Mouse (Mus musculus) left cerebral cortex, postnatal 25 days (tissue): ENCODE data around the gene Apbb2. TPM values are rescaled to one million over a fixed set of nuclear protein-coding genes. Genes with fewer than 3 reads are reported as not detected.

Experiments used
- DNase-seq, 2 experiments: peaks; one replicate each; pipeline ENCODE4 v3.0.0; 2022; ENCODE audit warnings: low spot score in 2 of 2, mixed read lengths in 1 of 2
- intact Hi-C: fragments of 180-260 bp; cut with DNase I; formaldehyde crosslinking; loops from one replicate; pipeline ENCODE4 v1.15.1; 2025
- total RNA-seq, 2 experiments: library from RNA; stranded (reverse); gene quantifications; 2 replicates each; pipeline ENCODE4 v1.2.3; 2021

Apbb2 gene
- total RNA-seq, 2 experiments from 2014 or later: 60.5 to 66.8 TPM

- DNase-seq: no peak
- intact Hi-C loops: no loop called here
These were observed 90.0 kb downstream of the Apbb2 start for GRCm38 (mm10) chr5:66528567-66528966.

- intact Hi-C loops: no loop called here
- DNase-seq: no peak
These were observed 91.5 kb downstream of the Apbb2 start for GRCm38 (mm10) chr5:66527090-66527489.

DNA sequence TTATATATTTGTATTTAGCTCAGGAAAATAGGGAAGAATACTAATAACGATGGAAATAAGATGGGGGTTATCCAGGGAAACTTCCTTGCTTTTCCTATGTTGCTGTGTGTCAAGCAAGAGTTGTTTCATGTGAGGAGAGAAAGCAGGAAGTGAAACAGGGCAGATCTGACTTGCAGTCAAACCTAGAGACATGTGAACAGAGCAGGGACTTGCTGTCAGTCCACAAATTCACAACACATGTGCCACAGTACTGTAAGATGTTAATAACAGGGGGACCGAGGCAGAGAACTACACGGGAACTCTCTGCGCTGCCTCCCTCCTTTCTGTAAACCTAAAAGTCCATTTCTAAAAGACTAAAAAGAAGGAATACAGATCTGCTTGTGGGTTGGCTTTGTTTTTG, 93.6 kb downstream of the Apbb2 start:
- DNase-seq: no peak
- intact Hi-C loops: no loop called here

DNA sequence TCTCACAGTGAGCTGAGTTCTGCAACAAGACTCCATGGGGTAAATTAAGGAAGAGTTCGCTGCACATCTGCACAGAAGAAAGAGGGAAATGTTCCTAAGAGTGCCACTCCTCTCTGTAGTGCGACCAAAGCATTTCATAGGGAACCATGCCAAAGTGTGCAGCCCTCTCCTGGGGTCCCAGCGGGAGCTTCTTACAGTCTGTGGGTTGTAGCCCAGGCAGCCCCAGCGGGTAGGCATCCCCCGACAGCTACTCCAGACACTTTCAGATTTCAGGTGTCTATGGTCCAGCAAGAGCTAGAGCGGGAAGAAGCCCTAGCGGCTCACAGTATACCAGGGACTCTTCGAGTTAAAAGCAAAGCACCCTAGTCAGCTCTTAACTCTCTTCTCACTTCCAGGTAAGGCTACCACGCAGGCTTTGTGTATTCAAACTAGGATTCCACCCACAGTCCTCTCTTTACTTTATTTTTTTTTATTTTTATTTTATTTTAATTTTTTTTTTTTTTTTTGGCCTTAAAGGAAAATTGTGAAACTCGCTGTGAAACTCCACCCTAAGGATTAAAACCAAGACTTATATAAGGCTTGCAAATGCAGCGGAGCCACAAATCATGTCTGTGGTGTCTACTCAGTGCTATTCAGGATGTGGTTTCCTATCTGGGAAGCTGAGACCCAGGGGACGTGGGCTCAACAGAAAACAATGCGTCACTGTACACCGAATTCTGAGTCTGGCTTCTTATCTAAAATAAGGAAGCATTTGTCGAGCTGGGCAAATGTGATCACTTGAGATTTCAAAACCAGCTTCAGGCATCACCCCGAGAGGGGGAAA, 94.7 kb downstream of the Apbb2 start:
- peak in 1 of 2 experiments; percentile 81 for DNase-seq
- intact Hi-C loops: loop anchor here (5.0 kb wide), 1 partner anchor 93 kb away; the partner anchor contains the start of gene Apbb2

DNA sequence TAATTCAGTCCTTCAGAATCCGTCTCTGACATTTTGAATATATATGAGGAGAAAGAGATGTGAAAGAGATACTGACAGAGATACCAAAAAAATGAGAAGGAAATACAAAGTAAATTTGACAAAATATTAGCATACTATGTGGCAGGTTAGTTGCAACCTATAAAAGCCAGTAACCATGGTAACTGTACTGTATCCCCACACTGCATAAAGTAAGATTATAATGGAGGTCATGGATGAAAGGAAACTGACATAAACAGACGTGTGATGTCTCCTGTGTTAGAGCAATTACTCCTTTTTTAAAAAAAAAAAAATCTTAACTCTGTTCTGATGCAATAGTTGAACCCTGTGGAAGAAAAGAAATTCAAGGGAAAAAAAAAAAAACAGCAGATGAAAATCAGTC, 97.3 kb downstream of the Apbb2 start:
- intact Hi-C loops: loop anchor here (5.0 kb wide), 1 partner anchor 96 kb away; the partner anchor contains the start of gene Apbb2
- DNase-seq: no peak

GRCm38 (mm10) chr5:66519511-66519910, 99.1 kb downstream of the Apbb2 start:
- intact Hi-C loops: no loop called here
- no peak for DNase-seq

GRCm38 (mm10) chr5:66518411-66519006, 100.1 kb downstream of the Apbb2 start:
- intact Hi-C loops: no loop called here
- no peak for DNase-seq

DNA sequence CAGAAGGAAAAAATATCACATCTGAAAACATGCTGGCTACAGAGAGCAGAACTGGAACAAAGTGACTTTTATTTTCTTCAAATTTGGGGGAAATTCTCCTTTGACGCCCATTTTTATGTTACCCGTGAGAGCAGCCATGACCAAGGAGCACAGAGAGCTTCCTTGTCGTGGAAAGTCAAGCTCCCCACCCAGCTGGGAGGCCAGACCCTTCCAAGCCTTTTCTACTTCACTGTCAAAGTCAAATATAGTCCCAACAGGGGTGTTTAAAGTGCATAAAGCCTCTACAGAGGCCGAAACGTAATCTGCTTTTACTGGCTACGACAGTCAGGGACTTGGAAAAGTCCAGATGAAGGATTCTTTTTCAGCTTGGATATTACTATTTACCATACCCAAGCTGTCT, 101.1 kb downstream of the Apbb2 start:
- DNase-seq: no peak
- intact Hi-C loops: no loop called here

DNA sequence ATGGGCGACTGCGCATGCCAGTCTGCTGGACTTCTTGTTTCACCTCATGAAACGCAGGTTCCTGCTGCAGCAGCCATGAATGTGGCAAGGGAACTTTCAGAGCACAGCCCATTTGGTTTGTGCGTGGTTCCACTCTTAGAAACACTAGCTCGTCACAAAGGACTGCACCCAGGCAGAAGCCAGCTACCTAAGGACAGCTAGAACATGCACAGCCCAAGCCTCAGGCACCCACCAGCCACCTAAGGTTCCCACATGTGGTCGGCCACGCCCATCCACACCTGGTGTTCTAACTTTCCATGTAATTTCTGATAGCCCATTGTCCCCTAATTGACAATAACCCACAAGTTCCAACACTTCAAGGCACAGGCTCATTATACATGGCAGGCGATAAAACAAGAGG, 102.3 kb downstream of the Apbb2 start:
- DNase-seq: no peak
- intact Hi-C loops: no loop called here

DNA sequence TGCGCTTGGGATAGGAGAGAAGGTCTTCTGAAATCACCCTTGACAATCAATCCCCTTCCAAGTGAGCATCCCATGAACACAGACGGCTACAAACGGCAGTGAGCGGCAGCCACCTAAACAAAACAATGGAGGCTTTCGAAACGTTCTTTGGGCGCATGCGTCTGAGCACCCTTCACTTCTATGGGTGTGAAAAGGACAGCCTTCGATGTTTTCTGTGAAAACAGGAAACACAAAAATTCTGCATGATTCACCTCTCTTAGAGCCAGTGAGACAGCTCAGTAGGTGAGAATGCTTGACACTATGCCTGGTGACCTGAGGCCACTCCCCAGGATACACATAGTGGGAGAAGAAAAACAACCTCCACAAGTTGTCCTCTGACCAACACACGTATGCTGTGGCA, 103.3 kb downstream of the Apbb2 start:
- intact Hi-C loops: no loop called here
- no peak for DNase-seq

DNA sequence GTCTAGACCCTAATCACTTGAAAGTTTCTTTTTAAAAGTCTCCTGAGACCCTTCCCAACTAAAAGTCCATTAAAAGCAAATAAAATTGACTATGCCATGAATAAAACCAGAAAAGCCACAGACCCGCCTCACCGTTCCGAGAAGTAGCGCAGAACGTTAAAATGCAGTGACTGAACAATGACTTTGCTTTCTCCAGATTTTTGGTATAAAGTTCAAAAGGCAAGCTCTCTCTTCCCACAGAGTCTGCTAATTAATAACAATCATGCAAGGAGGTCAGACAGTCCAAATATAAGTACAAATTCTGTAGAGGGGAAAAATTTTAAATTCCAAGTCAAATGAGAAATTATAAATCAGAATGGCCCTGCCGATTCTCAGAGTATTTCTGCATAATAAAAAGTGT, 103.9 kb downstream of the Apbb2 start:
- no peak for DNase-seq
- intact Hi-C loops: no loop called here

DNA sequence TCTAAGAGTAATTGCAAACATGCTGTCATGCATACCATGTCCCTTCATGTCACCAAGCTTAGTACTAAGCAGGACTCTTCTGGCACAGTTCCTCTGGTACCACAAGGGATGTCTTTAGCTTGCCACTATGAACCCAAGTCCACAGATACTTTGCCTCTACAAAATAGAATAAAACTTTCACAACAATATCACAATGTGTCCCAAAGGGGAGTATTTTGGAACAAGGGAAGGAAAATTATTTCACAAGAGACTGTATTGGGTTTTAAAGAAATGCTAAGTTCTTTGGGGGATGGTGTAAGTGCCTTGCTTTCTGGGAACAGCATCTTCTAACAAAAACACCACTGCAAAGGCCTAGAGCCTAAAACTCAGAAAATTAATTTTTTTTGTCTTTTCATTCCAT, 105.2 kb downstream of the Apbb2 start:
- no peak for DNase-seq
- intact Hi-C loops: no loop called here

DNA sequence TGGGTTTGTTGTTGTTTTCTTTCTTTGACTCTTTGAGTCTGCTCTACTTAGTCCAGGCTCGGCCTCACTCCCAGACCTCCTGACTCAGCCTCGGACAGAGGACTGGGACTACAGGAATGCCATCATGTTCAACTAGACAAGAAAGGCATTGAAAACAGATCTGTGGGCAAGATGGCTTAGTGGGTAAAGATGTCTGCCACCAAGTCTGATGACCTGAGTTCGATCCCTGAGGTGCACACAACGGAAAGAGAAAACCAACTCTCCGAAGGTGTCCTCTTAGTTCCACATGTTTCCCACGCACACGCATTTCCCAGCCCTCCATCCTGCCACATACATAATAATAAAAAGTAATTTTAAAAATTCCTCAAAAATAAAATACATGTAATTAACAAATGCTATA, 106.1 kb downstream of the Apbb2 start:
- no peak for DNase-seq
- intact Hi-C loops: no loop called here

GRCm38 (mm10) chr5:66510716-66511115, 107.9 kb downstream of the Apbb2 start:
- intact Hi-C loops: no loop called here
- no peak for DNase-seq

DNA sequence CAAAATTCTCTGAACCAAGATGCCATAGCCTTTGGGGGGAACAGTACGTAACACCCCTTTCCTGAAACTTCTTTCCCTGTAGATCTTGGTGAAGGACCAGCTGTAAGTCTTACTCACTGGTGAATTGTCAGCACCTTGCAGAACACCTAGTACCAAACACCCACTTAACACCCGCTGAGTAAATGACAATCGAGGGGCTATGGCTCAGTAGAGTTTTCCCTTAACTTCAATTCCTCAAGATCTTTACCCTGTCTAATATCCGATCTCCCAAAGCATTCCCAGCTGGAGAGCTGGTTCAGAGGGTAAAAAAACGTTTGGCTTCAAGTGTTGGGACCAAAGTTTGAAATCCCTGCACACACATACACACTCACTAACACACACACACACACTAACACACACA, 109.4 kb downstream of the Apbb2 start:
- no peak for DNase-seq
- intact Hi-C loops: no loop called here

- intact Hi-C loops: no loop called here
These were observed 113.0 kb downstream of the Apbb2 start for GRCm38 (mm10) chr5:66505578-66505977.

DNA sequence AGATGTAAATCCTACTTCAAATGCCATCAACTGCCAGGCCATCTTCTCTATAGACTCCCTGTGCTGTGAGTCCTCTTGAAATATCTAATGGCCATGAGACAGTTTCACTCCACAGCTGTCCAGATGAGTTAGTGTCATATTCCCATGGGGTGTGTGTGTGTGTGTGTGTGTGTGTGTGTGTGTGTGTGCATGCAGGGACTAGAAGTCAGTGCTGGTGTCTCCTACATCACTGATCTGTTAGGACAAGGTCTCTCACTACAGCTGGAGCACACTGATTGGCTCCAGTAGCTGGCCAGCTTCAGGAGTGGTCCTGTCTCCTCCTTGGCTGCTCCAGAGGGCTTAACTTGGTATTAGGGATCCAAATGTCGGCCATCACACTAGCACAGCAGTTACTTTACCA, 113.5 kb downstream of the Apbb2 start:
- intact Hi-C loops: no loop called here
- no peak for DNase-seq

More at GRCm38 (mm10) chr5:66505578-66505977, 113.0 kb downstream of the Apbb2 start:
- no peak for DNase-seq

- DNase-seq: no peak
- intact Hi-C loops: no loop called here
These were observed 114.2 kb downstream of the Apbb2 start for GRCm38 (mm10) chr5:66504434-66504747.

- intact Hi-C loops: no loop called here
- no peak for DNase-seq
These were observed 114.8 kb downstream of the Apbb2 start for GRCm38 (mm10) chr5:66503557-66504433.

GRCm38 (mm10) chr5:66503033-66503432, 115.6 kb downstream of the Apbb2 start:
- intact Hi-C loops: no loop called here

More at GRCm38 (mm10) chr5:66503033-66503432, 115.6 kb downstream of the Apbb2 start:
- DNase-seq: no peak
